Mouse (Mus musculus) regulatory T cell (primary cell): ENCODE measurements at regions not wholly inside any gene's neighbourhood (a gene's known extent, or its start where the extent isn't known, plus 50 kb on each side); places are given as distances from the start of the nearest gene placed in this dataset.

ENCODE experiments used
- in situ Hi-C: fragments of 300-600 bp; cut with MboI, MseI; formaldehyde crosslinking; loops from one replicate; pipeline ENCODE4 v1.15.1; 2025; ENCODE audit warnings: high pct_unique_total_duplicates

- in situ Hi-C loops: no loop called here
Measured at GRCm38 (mm10) chr6:31266441-31267040, 132.0 kb upstream of the Mkln1 start.

GRCm38 (mm10) chr6:31268057-31268456, 130.5 kb upstream of the Mkln1 start:
- in situ Hi-C loops: no loop called here

- in situ Hi-C loops: no loop called here
Measured at GRCm38 (mm10) chr6:31273816-31274215, 124.7 kb upstream of the Mkln1 start.

GRCm38 (mm10) chr6:31274236-31274635, 124.3 kb upstream of the Mkln1 start:
- in situ Hi-C loops: no loop called here

GRCm38 (mm10) chr6:31277792-31278191, 120.7 kb upstream of the Mkln1 start:
- in situ Hi-C loops: no loop called here

- in situ Hi-C loops: no loop called here
Measured at GRCm38 (mm10) chr6:31283973-31284372, 114.6 kb upstream of the Mkln1 start.

GRCm38 (mm10) chr6:31284390-31284789, 114.1 kb upstream of the Mkln1 start:
- in situ Hi-C loops: no loop called here

- in situ Hi-C loops: no loop called here
Measured at GRCm38 (mm10) chr6:31285064-31285463, 113.5 kb upstream of the Mkln1 start.

GRCm38 (mm10) chr6:31285981-31286737, 112.4 kb upstream of the Mkln1 start:
- in situ Hi-C loops: no loop called here

- in situ Hi-C loops: no loop called here
Measured at GRCm38 (mm10) chr6:31287176-31287575, 111.4 kb upstream of the Mkln1 start.

GRCm38 (mm10) chr6:31287686-31288085, 110.8 kb upstream of the Mkln1 start:
- in situ Hi-C loops: no loop called here

GRCm38 (mm10) chr6:31288421-31289233, 109.9 kb upstream of the Mkln1 start:
- in situ Hi-C loops: no loop called here

- in situ Hi-C loops: no loop called here
Measured at GRCm38 (mm10) chr6:31289234-31289486, 109.4 kb upstream of the Mkln1 start.

GRCm38 (mm10) chr6:31292081-31292480, 106.5 kb upstream of the Mkln1 start:
- in situ Hi-C loops: no loop called here

GRCm38 (mm10) chr6:31293008-31293407, 105.5 kb upstream of the Mkln1 start:
- in situ Hi-C loops: no loop called here

GRCm38 (mm10) chr6:31299395-31299794, 99.1 kb upstream of the Mkln1 start:
- in situ Hi-C loops: no loop called here

GRCm38 (mm10) chr6:31305736-31306135, 92.8 kb upstream of the Mkln1 start:
- in situ Hi-C loops: no loop called here

GRCm38 (mm10) chr6:31307047-31307633, 91.4 kb upstream of the Mkln1 start:
- in situ Hi-C loops: no loop called here

- in situ Hi-C loops: no loop called here
Measured at GRCm38 (mm10) chr6:31307899-31308298, 90.6 kb upstream of the Mkln1 start.

- in situ Hi-C loops: no loop called here
Measured at GRCm38 (mm10) chr6:31310660-31311059, 87.9 kb upstream of the Mkln1 start.

GRCm38 (mm10) chr6:31313869-31314470, 84.6 kb upstream of the Mkln1 start:
- in situ Hi-C loops: no loop called here

- in situ Hi-C loops: no loop called here
Measured at GRCm38 (mm10) chr6:31317741-31318225, 80.8 kb upstream of the Mkln1 start.
